Mouse (Mus musculus): ENCODE measurements around the gene Pgpep1. TPM values are rescaled to one million over a fixed set of nuclear protein-coding genes. Genes with fewer than 3 reads are reported as not detected.

The Pgpep1 gene
- polyA plus RNA-seq, 1 experiment from 2014 or later, result 67.7 TPM

GRCm38 (mm10) chr8:70695318-70696018 lies 35.3 kb upstream of the Pgpep1 start:
- H3K4me1 ChIP-seq (ENCODE audit: control insufficient read depth, insufficient read depth, low read length), result peaks cover 41% of the 10 kb centered on the region
- ATAC-seq (ENCODE audit: insufficient number of reproducible peaks, insufficient read depth, low FRiP score, low read depth), result no peak

DNA sequence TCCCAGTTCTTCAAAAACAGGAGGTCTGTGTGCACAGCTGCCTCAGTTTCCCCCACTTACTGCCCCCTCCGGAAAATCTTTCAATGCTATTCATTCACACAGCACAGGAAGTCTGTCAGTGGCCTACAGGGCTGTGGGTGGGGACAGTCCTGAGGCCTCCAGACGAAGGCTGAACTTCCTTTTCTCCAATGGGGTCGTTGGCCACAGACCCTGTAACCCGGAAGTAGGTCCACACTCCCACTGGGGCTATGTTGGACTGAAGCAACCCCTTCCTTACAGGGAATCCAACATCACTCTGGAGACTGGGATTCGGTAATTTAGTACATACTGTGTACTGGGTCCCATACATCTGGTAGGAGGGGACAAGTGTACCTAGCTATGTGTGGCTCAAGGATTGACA lies 33.4 kb upstream of the Pgpep1 start:
- Histone ChIP-seq H3K36me3 (ENCODE audit: control insufficient read depth, insufficient read depth, low read length) (no peaks in the 10 kb centered on the region), H3K27ac (ENCODE audit: low read length) (no peak overlapping the region), H3K27me3 (ENCODE audit: control insufficient read depth, insufficient read depth, low read length) (no peaks in the 10 kb centered on the region), H3K9me3 (ENCODE audit: control insufficient read depth, low read depth, low read length) (no peaks in the 10 kb centered on the region), H3K4me2 (replicated peaks; ENCODE audit: low read depth, low read length) (no peak overlapping the region), H3K9ac (replicated peaks; ENCODE audit: low read depth, low read length) (no peak overlapping the region), H3K4me3 (ENCODE audit: low read depth, low read length) (no peak overlapping the region), H3K4me1 (ENCODE audit: control insufficient read depth, insufficient read depth, low read length) (peaks cover 45% of the 10 kb centered on the region)
- ATAC-seq (ENCODE audit: insufficient number of reproducible peaks, insufficient read depth, low FRiP score, low read depth), result no peak
- WGBS, result 75% methylated on average over 5 of the region's 5 CpGs

More at GRCm38 (mm10) chr8:70695318-70696018, 35.3 kb upstream of the Pgpep1 start:
- H3K4me2 ChIP-seq (replicated peaks; ENCODE audit: low read depth, low read length), result peak overlapping the region; percentile 50; the same call in 1 of the 2 replicates
- H3K9ac ChIP-seq (replicated peaks; ENCODE audit: low read depth, low read length), result no peak overlapping the region
- H3K27ac ChIP-seq (ENCODE audit: low read length), result peak overlapping the region; percentile 93
- WGBS, result 24% methylated on average over 32 of the region's 32 CpGs
- no peaks in the 10 kb centered on the region for H3K36me3 ChIP-seq (ENCODE audit: control insufficient read depth, insufficient read depth, low read length)
- no peaks in the 10 kb centered on the region for H3K27me3 ChIP-seq (ENCODE audit: control insufficient read depth, insufficient read depth, low read length)
- no peak overlapping the region for H3K4me3 ChIP-seq (ENCODE audit: low read depth, low read length)
- H3K9me3 ChIP-seq (ENCODE audit: control insufficient read depth, low read depth, low read length), result no peaks in the 10 kb centered on the region

- peaks cover 31% of the 10 kb centered on the region for H3K4me1 ChIP-seq (ENCODE audit: control insufficient read depth, insufficient read depth, low read length)
- under 1% methylated on average over 20 of the region's 20 CpGs for WGBS
Observed at GRCm38 (mm10) chr8:70691727-70692231, 31.6 kb upstream of the Pgpep1 start.

GRCm38 (mm10) chr8:70691230-70691629 lies 31.0 kb upstream of the Pgpep1 start:
- no peaks in the 10 kb centered on the region for H3K27me3 ChIP-seq (ENCODE audit: control insufficient read depth, insufficient read depth, low read length)
- no peak overlapping the region; the same call in 1 of the 2 replicates for H3K9ac ChIP-seq (replicated peaks; ENCODE audit: low read depth, low read length)
- peak overlapping the region; percentile 63; the same call in 1 of the 2 replicates for H3K27ac ChIP-seq (ENCODE audit: low read length)
- H3K4me3 ChIP-seq (ENCODE audit: low read depth, low read length), result peak overlapping the region; percentile 17; the same call in 1 of the 2 replicates
- ATAC-seq (ENCODE audit: insufficient number of reproducible peaks, insufficient read depth, low FRiP score, low read depth), result no peak
- peak overlapping the region; percentile 43 for H3K4me2 ChIP-seq (replicated peaks; ENCODE audit: low read depth, low read length)
- no peaks in the 10 kb centered on the region for H3K9me3 ChIP-seq (ENCODE audit: control insufficient read depth, low read depth, low read length)
- 66% methylated on average over 4 of the region's 4 CpGs for WGBS
- no peaks in the 10 kb centered on the region for H3K36me3 ChIP-seq (ENCODE audit: control insufficient read depth, insufficient read depth, low read length)
- peaks cover 27% of the 10 kb centered on the region for H3K4me1 ChIP-seq (ENCODE audit: control insufficient read depth, insufficient read depth, low read length)

More at GRCm38 (mm10) chr8:70691727-70692231, 31.6 kb upstream of the Pgpep1 start:
- ATAC-seq (ENCODE audit: insufficient number of reproducible peaks, insufficient read depth, low FRiP score, low read depth), result peak; percentile 60
- Histone ChIP-seq H3K9ac (replicated peaks; ENCODE audit: low read depth, low read length) (no peak overlapping the region; the same call in 1 of the 2 replicates), H3K27ac (ENCODE audit: low read length) (peak overlapping the region; percentile 63; the same call in 1 of the 2 replicates), H3K4me2 (replicated peaks; ENCODE audit: low read depth, low read length) (peak overlapping the region; percentile 43), H3K27me3 (ENCODE audit: control insufficient read depth, insufficient read depth, low read length) (no peaks in the 10 kb centered on the region), H3K9me3 (ENCODE audit: control insufficient read depth, low read depth, low read length) (no peaks in the 10 kb centered on the region), H3K4me3 (ENCODE audit: low read depth, low read length) (peak overlapping the region; percentile 17; the same call in 1 of the 2 replicates), H3K36me3 (ENCODE audit: control insufficient read depth, insufficient read depth, low read length) (no peaks in the 10 kb centered on the region)

DNA sequence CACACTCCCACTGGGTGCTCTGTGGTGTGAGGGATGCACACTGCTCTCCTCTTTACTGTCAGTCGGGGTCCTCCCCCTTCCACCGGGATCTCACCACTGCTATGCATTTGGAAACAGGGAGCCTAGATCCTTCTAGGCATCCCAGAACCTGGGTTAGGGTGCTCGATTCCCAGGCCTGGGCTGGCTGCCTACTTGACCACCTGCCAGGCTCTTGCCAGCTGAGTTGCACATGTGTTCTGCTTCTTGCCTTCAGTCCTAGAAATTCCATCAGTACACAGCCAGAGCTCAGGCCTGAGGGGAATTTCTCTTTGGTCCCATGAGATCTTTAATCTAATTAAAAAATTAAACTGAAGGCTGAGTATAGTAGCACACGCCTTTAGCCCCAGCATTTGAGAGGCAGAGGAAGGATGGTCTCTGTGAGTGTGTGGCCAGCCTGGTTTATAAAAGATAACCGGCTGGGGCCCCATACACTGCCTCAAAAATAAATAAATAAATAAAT lies 29.8 kb upstream of the Pgpep1 start:
- ATAC-seq (ENCODE audit: insufficient number of reproducible peaks, insufficient read depth, low FRiP score, low read depth), result no peak
- Histone ChIP-seq H3K4me2 (replicated peaks; ENCODE audit: low read depth, low read length) (no peak overlapping the region), H3K4me1 (ENCODE audit: control insufficient read depth, insufficient read depth, low read length) (peaks cover 16% of the 10 kb centered on the region), H3K9me3 (ENCODE audit: control insufficient read depth, low read depth, low read length) (no peaks in the 10 kb centered on the region), H3K36me3 (ENCODE audit: control insufficient read depth, insufficient read depth, low read length) (no peaks in the 10 kb centered on the region), H3K9ac (replicated peaks; ENCODE audit: low read depth, low read length) (no peak overlapping the region), H3K27ac (ENCODE audit: low read length) (no peak overlapping the region), H3K4me3 (ENCODE audit: low read depth, low read length) (no peak overlapping the region), H3K27me3 (ENCODE audit: control insufficient read depth, insufficient read depth, low read length) (no peaks in the 10 kb centered on the region)
- WGBS, result 69% methylated on average over 5 of the region's 5 CpGs

DNA sequence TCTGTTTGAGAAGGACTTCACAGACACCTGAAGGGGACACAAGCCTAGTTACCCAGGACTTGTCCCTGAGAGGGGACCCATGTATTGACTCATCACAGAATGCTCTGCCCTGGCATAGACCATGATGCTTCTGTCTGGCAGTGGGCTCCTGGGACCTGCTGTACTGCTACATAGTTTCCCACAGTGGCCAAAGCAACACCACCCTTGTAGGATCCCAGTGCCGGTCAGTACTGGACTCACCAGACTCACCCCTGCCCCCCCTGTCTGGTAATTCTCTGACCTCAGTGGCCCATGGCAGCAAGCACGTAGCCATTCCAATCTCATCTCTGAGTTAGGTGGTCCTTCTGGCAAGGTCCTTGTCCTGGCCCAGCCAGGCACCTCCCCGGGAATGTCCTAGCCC lies 27.9 kb upstream of the Pgpep1 start:
- Histone ChIP-seq H3K36me3 (ENCODE audit: control insufficient read depth, insufficient read depth, low read length) (no peaks in the 10 kb centered on the region), H3K9ac (replicated peaks; ENCODE audit: low read depth, low read length) (no peak overlapping the region), H3K4me1 (ENCODE audit: control insufficient read depth, insufficient read depth, low read length) (peaks cover 14% of the 10 kb centered on the region), H3K27ac (ENCODE audit: low read length) (no peak overlapping the region; the same call in 1 of the 2 replicates), H3K4me3 (ENCODE audit: low read depth, low read length) (no peak overlapping the region), H3K27me3 (ENCODE audit: control insufficient read depth, insufficient read depth, low read length) (no peaks in the 10 kb centered on the region), H3K9me3 (ENCODE audit: control insufficient read depth, low read depth, low read length) (no peaks in the 10 kb centered on the region), H3K4me2 (replicated peaks; ENCODE audit: low read depth, low read length) (no peak overlapping the region)
- no peak for ATAC-seq (ENCODE audit: insufficient number of reproducible peaks, insufficient read depth, low FRiP score, low read depth)
- WGBS, result 83% methylated on average over 3 of the region's 3 CpGs

DNA sequence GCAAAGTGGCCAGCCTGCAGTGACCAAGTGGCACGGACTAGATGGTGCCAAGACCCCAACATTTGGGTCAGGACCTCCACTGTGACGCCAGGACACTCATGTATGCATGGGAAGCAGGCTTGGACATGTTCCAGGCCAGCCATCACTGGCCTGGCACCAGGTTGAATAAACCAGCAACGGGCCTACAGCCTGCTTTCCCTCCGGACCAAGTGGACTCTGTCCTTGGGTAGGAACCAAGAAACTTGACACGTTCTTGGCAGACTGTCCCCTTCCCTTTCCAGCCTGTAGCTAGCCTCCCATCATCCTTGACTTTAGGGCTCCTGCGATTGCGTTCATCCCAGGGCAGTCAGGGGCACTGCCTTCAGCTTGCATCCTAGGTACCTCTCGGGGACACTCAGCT lies 27.4 kb upstream of the Pgpep1 start:
- no peak for ATAC-seq (ENCODE audit: insufficient number of reproducible peaks, insufficient read depth, low FRiP score, low read depth)
- Histone ChIP-seq H3K27me3 (ENCODE audit: control insufficient read depth, insufficient read depth, low read length) (no peaks in the 10 kb centered on the region), H3K4me1 (ENCODE audit: control insufficient read depth, insufficient read depth, low read length) (peaks cover 16% of the 10 kb centered on the region), H3K4me3 (ENCODE audit: low read depth, low read length) (no peak overlapping the region), H3K9ac (replicated peaks; ENCODE audit: low read depth, low read length) (no peak overlapping the region), H3K36me3 (ENCODE audit: control insufficient read depth, insufficient read depth, low read length) (no peaks in the 10 kb centered on the region), H3K9me3 (ENCODE audit: control insufficient read depth, low read depth, low read length) (no peaks in the 10 kb centered on the region), H3K4me2 (replicated peaks; ENCODE audit: low read depth, low read length) (no peak overlapping the region), H3K27ac (ENCODE audit: low read length) (no peak overlapping the region; the same call in 1 of the 2 replicates)
- WGBS, result 76% methylated on average over 8 of the region's 8 CpGs

- H3K27me3 ChIP-seq (ENCODE audit: control insufficient read depth, insufficient read depth, low read length), result no peaks in the 10 kb centered on the region
- H3K9me3 ChIP-seq (ENCODE audit: control insufficient read depth, low read depth, low read length), result no peaks in the 10 kb centered on the region
- no peaks in the 10 kb centered on the region for H3K36me3 ChIP-seq (ENCODE audit: control insufficient read depth, insufficient read depth, low read length)
- 44% methylated on average over 7 of the region's 7 CpGs for WGBS
- H3K4me1 ChIP-seq (ENCODE audit: control insufficient read depth, insufficient read depth, low read length), result peaks cover 13% of the 10 kb centered on the region; the same call in 1 of the 2 replicates
- H3K27ac ChIP-seq (ENCODE audit: low read length), result no peak overlapping the region
- no peak overlapping the region for H3K4me2 ChIP-seq (replicated peaks; ENCODE audit: low read depth, low read length)
- H3K4me3 ChIP-seq (ENCODE audit: low read depth, low read length), result no peak overlapping the region
- H3K9ac ChIP-seq (replicated peaks; ENCODE audit: low read depth, low read length), result no peak overlapping the region
- no peak for ATAC-seq (ENCODE audit: insufficient number of reproducible peaks, insufficient read depth, low FRiP score, low read depth)
Observed at GRCm38 (mm10) chr8:70684291-70684690, 24.1 kb upstream of the Pgpep1 start.
